Mouse (Mus musculus): ENCODE measurements around the gene Nop16.

Nop16 gene

GRCm38 (mm10) chr13:54562562-54562961 is 27.3 kb downstream of the Nop16 start:
- DNase-seq (ENCODE audit: low spot score in 2 of 2), result no peak

- DNase-seq (ENCODE audit: low spot score in 2 of 2), result no peak
Observed at GRCm38 (mm10) chr13:54560608-54561007, 29.3 kb downstream of the Nop16 start.

GRCm38 (mm10) chr13:54559656-54560055 is 30.2 kb downstream of the Nop16 start:
- no peak for DNase-seq (ENCODE audit: low spot score in 2 of 2)

- DNase-seq (ENCODE audit: low spot score in 2 of 2), result no peak
Observed at GRCm38 (mm10) chr13:54557652-54558051, 32.2 kb downstream of the Nop16 start.

GRCm38 (mm10) chr13:54556796-54557195 is 33.1 kb downstream of the Nop16 start:
- no peak for DNase-seq (ENCODE audit: low spot score in 2 of 2)

GRCm38 (mm10) chr13:54556176-54556575 is 33.7 kb downstream of the Nop16 start:
- no peak for DNase-seq (ENCODE audit: low spot score in 2 of 2)

- no peak for DNase-seq (ENCODE audit: low spot score in 2 of 2)
Observed at GRCm38 (mm10) chr13:54548036-54548435, 41.9 kb downstream of the Nop16 start.

All from urinary bladder, adult 18-20 months (tissue).